Mouse (Mus musculus) MEL (cell line): Measurements from ENCODE around the gene Chmp2b.

ENCODE experiments used
- CTCF ChIP-seq, 3 experiments: IDR thresholded peaks in 2 of 3; conservative IDR thresholded peaks in 1 of 3; 2 replicates each; pipeline ENCODE4 v1.5.1; 2011 to 2012; ENCODE audit warnings: low read length in 3 of 3, low read depth in 2 of 3, mild to moderate bottlenecking in 2 of 3, improper control_type of control experiment in 1 of 3, inconsistent platforms in 1 of 3, mixed read lengths in 1 of 3, moderate library complexity in 1 of 3; ENCODE audit not compliant: control insufficient read depth in 1 of 3, insufficient read depth in 1 of 3, poor library complexity in 1 of 3, severe bottlenecking in 1 of 3
- ETS1 ChIP-seq: IDR thresholded peaks from 2 replicates; pipeline ENCODE4 v1.6.1; 2012; ENCODE audit warnings: low read depth, mild to moderate bottlenecking, inconsistent platforms, low read length, improper control_type of control experiment, moderate library complexity
- POLR2A ChIP-seq, 2 experiments: IDR thresholded peaks; 2 replicates each; pipeline ENCODE4 v1.6.1; 2011 to 2012; ENCODE audit warnings: low read length in 2 of 2, mild to moderate bottlenecking in 2 of 2, control low read depth in 1 of 2, improper control_type of control experiment in 1 of 2, low read depth in 1 of 2, moderate library complexity in 1 of 2; ENCODE audit not compliant: control insufficient read depth in 1 of 2, insufficient read depth in 1 of 2, poor library complexity in 1 of 2
- POLR2AphosphoS2 ChIP-seq: IDR thresholded peaks from 2 replicates; pipeline ENCODE4 v1.6.1; 2011; ENCODE audit warnings: low read length, improper control_type of control experiment
- TCF12 ChIP-seq: IDR thresholded peaks from 2 replicates; pipeline ENCODE4 v1.6.1; 2014; ENCODE audit warnings: low read depth, mild to moderate bottlenecking, inconsistent platforms, low read length, improper control_type of control experiment, moderate library complexity
- ZC3H11A ChIP-seq: IDR thresholded peaks from 2 replicates; pipeline ENCODE4 v1.6.1; 2012; ENCODE audit warnings: low read depth, mild to moderate bottlenecking, inconsistent platforms, low read length, improper control_type of control experiment
- ZMIZ1 ChIP-seq: IDR thresholded peaks from 2 replicates; pipeline ENCODE4 v1.6.1; 2012; ENCODE audit warnings: low read depth, mild to moderate bottlenecking, inconsistent platforms, low read length, improper control_type of control experiment, moderate library complexity

GRCm38 (mm10) chr16:65514223-65514622 is 48.3 kb downstream of the Chmp2b start:
- no peak for TF ChIP-seq ZC3H11A
- no peak for TF ChIP-seq POLR2AphosphoS2
- TF ChIP-seq POLR2A (IDR thresholded peaks at IDR 0.05; ENCODE audit: control insufficient read depth in 1 of 2, insufficient read depth in 1 of 2, low read depth in 1 of 2, low read length in 2 of 2, poor library complexity in 1 of 2), result no peak
- no peak for TF ChIP-seq ETS1
- no peak for TF ChIP-seq TCF12
- TF ChIP-seq CTCF (IDR thresholded peaks at IDR 0.05 in 2 of 3, conservative IDR thresholded peaks at IDR 0.05 in 1 of 3; ENCODE audit: control insufficient read depth in 1 of 3, insufficient read depth in 1 of 3, low read depth in 2 of 3, low read length in 3 of 3, poor library complexity in 1 of 3, severe bottlenecking in 1 of 3), result no peak
- TF ChIP-seq ZMIZ1, result no peak
